Mouse (Mus musculus): ENCODE measurements around the gene Mbtd1. TPM values are rescaled to one million over a fixed set of nuclear protein-coding genes. Genes with fewer than 3 reads are reported as not detected.

Gene Mbtd1
- polyA plus RNA-seq, 1 experiment = 41.5 TPM

GRCm38 (mm10) chr11:93995720-93996305, 110.2 kb downstream of the Mbtd1 start, which contains the start of gene Spag9:
Gene Spag9, plus strand, starts transcription at chr11:93996091.
- H3K27ac ChIP-seq (ENCODE audit: insufficient read depth, low read length) = peak within 1 kb of the TSS; percentile 99

More at GRCm38 (mm10) chr11:93995720-93996305, 110.2 kb downstream of the Mbtd1 start, which contains the start of gene Spag9:
- TF ChIP-seq CTCF (IDR thresholded peaks at IDR 0.05; ENCODE audit: borderline replicate concordance, insufficient read depth, low read length) (no peak), POLR2A (IDR thresholded peaks at IDR 0.05; ENCODE audit: low read depth, low read length) (peak; percentile 89)
- Histone ChIP-seq H3K4me3 (ENCODE audit: insufficient read depth, low read length) (peak within 1 kb of the TSS; percentile 92), H3K4me1 (ENCODE audit: control insufficient read depth, insufficient read depth, low read length) (peaks cover 9% of the 10 kb centered on the region)

Other genes starting within 250 kb of the Mbtd1 start
- gene Utp18, start 86 bp upstream of the Mbtd1 start, polyA plus RNA-seq (2011; ENCODE audit: insufficient read length, low read depth, missing spikeins) = 30.3 and 33.8 TPM in 2 replicates
- gene Nme2, start 70.4 kb downstream of the Mbtd1 start, polyA plus RNA-seq (2011; ENCODE audit: insufficient read length, low read depth, missing spikeins) = 571 and 736 TPM in 2 replicates
- 222 and 270 TPM in 2 replicates for gene Gm20390, start 82.4 kb downstream of the Mbtd1 start, polyA plus RNA-seq (2011; ENCODE audit: insufficient read length, low read depth, missing spikeins)
- gene Nme1, start 82.7 kb downstream of the Mbtd1 start, polyA plus RNA-seq (2011; ENCODE audit: insufficient read length, low read depth, missing spikeins) = 37.8 and 43.2 TPM in 2 replicates
- 93.7 and 103 TPM in 2 replicates for gene Spag9, start 110.2 kb downstream of the Mbtd1 start, polyA plus RNA-seq (2011; ENCODE audit: insufficient read length, low read depth, missing spikeins)